Mouse (Mus musculus) erythroblast, embryonic 14.5 days (primary cell): ENCODE data around the gene Cadm4.

Source experiments
- GATA1 ChIP-seq: IDR thresholded peaks from 2 replicates; pipeline ENCODE4 v1.6.1; 2012; ENCODE audit warnings: low read length, inconsistent platforms, mixed read lengths
- TAL1 ChIP-seq: IDR thresholded peaks from 3 replicates; pipeline ENCODE4 v1.6.1; 2012; ENCODE audit warnings: low read length, inconsistent platforms, mixed read lengths

- no peak for TF ChIP-seq GATA1
- no peak for TF ChIP-seq TAL1
These were observed 22.4 kb upstream of the Cadm4 start for GRCm38 (mm10) chr7:24459440-24459839.
